Mouse (Mus musculus): ENCODE measurements around the gene Ache.
A peak's percentile ranks its signal among the peaks of the same experiment; 100 is the strongest.
"Not testable (repeated sequence)": the region's sequence is repeated elsewhere in the genome, so short reads cannot be mapped to it uniquely, and the experiment has no call there.

Ache gene

DNA sequence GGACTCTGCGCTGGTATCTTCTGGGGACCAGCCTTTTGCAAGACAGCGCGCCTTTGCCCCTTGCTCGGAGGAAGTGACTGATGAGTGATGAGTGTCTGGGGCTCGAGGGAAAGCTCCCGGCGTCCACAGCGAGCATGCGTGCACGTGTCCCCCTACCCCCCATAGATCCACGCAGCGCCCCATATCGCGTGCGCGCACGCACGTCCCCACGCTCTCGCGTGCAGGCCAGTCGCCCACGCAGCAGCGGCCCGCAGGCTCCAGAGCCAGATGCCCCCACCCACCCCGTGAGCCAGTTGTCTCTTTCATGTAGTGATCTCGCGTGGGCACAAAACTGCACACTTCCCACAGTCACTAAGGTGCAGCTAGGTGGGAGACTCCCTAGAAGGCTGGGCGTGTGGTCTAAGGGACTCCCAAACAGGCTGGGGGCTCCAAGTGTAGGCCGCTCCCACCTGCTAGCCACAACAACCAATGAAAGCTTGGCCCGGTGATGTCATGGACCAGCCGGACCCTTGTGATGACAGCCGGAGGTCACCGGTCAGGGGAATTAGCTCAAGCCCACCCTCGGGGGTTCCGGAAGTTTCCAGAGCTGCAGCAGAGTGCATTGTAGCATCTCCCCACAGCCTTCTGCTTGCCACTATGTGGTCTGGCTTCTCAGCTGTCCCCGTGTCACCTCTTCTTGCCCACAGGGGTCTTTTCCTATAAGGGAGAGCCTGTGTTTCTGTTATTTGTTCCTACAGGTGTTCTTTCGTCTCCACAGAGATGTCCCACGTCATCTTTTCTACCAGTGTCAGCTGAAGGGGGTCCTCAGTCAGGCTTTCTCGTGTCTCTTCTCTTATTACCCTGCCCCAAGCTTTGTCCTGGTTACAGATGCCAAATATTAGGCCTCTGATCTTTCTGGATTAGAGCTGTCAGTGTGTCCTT is at the start of gene Ache:
Gene Ache, plus strand, starts transcription at position 488 of the 921 bp plus-strand sequence.
- DNase-seq (ENCODE audit: low spot score in 2 of 2): peak; percentile 62 to 82

DNA sequence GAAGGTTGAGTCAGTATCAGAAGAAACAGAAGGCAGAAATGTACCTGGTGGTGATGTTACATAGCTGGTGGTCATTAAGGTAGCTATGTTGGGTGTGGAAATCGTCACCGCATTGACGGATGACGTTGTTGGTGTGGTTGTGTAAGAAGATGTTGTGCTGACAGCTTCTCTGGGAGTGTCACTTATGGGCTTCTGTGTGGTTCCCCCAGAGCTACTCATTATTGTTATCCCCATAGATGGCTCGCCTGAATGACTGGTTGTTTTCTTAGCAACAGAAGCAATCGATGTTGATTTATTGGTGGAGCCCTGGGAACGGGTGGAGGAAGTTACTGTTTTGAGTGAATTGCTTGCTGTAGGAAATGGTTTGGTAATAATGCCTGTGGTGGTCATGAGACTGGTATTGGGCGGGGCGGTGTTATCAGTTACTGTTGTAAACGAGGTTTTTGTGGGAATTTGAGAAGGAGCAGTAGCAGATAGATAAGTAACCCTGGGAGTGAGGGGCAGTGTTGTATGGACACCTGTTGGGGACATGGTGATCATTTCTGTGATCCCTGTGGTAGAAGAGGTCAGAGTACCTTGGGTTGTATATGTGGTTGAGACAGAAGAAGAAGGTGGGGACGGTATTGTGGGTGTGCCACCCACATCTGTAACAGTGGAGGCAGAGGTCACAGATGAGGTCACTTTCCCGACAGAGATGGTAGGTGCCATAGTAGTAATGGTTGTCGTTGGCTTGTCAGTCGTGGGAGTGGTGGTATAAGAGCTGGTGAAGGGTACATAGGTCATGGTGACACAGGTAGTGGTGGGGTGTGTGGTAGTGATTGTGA is 23.2 kb upstream of the Ache start:
- no peak for DNase-seq (ENCODE audit: low spot score in 2 of 2)

DNA sequence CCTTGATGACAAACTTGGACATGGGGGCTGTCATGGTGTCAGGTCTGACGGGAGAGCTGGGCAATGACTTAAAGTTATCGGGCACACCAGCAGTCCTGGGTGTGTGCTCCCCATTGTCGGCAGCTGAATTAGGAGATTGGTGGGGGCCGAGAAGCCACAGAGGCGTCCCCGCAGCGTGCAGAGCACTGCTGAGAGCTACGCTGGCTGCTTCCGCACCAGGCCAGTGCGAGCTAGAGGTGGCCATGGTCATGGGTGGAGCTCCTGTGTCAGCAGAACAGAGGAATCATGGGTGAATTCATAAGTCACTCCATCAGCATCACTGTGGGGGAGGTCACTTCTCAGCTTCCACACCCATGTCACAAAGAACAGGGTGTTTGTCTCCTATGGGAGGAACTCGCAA is 22.5 kb upstream of the Ache start:
- no peak for DNase-seq (ENCODE audit: low spot score in 2 of 2)

DNA sequence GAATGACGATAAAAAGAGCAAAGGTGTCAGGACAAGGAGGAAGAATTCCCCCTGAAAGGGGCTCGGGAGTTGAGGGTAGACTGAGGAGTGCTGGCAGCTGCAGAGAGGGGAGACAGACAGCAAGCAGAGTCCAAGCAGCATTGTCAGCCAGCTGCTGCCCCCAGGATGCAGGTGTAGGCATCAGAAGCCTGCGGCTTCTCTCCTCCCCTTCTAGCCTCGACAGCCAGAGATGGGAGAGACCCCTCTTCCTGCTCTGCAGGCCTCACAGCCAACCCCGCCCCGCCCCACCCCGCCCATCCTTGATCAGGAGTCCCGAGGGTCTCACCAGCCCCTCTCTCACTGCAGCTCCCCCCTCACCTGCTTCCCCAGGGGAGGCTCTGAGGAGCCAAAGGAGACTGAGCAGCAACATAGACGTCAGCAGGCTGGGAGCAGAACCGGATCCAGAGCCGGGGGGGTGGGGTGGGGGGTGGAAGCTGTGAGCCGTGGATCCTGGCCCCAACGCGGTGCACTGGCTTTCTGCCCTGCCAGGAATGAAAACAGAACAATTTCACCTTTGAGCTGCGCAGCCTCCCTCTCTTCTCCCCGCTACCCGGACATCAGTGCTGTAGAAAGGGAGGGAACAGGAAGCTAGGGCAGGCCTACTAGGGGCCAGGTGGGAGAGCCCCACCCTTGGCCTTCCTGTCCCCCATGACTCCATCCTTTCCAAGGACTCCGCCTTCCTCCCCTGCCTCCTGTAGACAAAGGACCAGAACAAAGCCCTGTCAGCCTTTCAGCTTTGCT is 19.0 kb upstream of the Ache start:
- no peak for DNase-seq (ENCODE audit: low spot score in 2 of 2)

DNA sequence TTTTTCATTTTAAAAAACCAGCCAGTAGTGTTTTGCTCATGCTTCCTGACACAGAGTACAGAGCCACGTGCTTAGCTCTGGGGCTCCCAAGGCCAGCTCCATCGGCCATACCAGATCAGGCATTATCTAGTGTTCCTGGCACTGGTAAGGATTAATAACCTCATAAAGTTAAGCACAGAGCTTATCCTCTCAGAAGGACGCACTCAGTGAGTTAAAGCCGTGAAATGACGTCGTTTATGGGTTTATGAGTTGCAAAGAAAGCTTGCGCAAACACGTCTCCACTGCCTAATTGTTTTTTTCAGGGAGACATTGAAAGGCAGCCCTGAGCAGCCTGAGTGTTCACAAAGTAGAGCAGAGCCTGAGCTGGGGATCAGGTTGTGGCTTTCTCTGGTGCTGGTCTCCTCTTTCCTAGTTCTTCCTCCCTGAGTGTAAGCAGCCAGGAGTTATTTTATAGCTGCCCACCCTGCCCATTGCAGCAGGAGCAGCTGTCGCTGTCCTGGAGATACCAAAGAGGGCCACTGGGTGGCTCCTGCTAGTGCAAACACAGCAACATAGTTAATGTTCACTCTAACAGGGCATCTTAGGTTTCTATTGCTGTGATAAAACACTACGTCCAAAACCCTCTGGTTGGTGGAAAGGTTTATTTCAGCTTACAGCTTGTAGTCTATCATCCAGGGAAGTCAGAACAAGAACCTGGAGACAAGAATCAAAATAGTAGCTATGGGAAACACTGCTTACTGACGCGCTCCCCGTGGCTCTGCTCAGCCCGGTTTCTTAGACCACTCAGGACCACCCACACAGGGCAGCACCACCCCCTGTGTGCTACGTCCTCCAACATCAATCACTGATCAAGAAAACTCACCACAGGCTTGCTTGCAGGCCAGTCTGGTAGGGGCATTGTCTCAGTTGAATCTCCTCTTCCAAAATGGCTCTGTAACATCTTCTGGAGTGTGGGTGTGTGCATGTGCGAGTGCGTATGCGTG is 9.7 kb upstream of the Ache start:
- no peak for DNase-seq (ENCODE audit: low spot score in 2 of 2)

DNA sequence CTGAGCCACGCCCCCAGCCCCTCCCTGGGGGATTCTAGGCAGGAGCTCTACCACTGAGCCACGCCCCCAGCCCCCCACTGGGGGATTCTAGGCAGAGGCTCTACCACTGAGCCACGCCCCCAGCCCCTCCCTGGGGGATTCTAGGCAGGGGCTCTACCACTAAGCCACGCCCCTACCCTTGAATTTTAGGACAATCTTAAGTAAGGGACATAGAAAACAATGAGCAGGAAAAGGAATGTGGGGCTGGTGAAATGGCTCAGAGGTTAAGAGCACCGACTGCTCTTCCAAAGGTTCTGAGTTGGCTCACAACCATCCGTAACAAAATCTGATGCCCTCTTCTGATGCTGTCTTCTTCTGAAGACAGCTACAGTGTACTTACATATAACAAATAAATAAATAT is 2.9 kb upstream of the Ache start:
- DNase-seq (ENCODE audit: low spot score in 2 of 2): not testable (repeated sequence)

DNA sequence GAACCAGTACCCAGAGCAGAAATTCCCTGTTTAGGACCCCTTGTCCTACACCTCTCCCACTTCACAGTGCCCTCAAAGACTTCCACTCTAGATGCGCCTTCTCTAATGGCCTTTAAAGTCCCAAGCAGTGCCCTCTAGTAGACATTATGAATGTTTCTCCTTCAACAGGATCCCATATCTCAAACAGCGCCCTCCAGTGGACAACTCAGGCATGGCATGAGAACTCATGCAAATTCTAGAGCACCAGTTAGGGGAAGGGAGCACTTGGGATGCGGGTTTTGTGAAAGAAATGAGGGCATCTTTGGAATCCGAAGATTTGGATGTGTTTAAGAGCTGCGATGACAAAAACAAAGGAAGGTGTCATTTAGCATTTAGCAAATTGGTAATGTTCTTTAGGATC is 2.3 kb upstream of the Ache start:
- peak; percentile 35 to 38 for DNase-seq (ENCODE audit: low spot score in 2 of 2)

DNA sequence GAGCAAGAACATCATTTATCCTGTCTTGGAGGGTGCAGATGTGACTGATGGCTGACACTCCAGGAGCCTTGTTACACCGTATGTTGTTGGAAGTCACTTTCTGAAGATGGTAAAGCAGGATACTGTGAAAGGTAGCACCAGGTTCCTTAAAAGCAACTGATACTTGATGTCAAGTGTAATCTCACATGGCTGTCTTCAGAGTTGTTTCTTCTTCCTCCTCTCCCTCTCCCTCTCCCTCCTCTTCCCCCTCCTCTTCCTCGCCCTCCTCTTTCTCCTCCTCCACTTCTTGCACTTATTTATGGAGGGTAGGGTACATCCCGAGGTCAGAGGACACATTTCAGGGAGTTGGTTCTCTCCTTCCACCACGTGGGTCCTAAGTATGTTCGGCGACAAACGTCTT is 1.3 kb upstream of the Ache start:
- DNase-seq (ENCODE audit: low spot score in 2 of 2): no peak

DNA sequence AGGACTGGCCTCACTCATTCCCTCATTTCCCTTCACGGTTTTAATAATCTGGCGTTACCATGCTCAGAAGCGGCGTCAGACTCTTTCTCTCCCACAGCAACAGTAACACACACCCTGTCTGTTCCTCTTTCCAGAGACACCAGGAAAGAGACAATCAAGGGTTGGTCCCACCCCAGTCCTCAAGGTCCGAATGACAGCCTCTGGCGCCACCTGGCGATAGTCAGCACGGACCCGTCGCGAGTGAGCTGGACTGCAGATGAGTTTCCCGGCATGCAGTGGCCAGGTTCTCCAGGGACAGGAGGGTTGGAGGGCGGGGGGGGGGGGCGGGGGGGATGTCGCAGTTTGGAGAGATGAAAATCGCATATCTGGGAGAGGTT is 676 bp upstream of the Ache start:
- DNase-seq (ENCODE audit: low spot score in 2 of 2): peak; percentile 87 to 90

DNA sequence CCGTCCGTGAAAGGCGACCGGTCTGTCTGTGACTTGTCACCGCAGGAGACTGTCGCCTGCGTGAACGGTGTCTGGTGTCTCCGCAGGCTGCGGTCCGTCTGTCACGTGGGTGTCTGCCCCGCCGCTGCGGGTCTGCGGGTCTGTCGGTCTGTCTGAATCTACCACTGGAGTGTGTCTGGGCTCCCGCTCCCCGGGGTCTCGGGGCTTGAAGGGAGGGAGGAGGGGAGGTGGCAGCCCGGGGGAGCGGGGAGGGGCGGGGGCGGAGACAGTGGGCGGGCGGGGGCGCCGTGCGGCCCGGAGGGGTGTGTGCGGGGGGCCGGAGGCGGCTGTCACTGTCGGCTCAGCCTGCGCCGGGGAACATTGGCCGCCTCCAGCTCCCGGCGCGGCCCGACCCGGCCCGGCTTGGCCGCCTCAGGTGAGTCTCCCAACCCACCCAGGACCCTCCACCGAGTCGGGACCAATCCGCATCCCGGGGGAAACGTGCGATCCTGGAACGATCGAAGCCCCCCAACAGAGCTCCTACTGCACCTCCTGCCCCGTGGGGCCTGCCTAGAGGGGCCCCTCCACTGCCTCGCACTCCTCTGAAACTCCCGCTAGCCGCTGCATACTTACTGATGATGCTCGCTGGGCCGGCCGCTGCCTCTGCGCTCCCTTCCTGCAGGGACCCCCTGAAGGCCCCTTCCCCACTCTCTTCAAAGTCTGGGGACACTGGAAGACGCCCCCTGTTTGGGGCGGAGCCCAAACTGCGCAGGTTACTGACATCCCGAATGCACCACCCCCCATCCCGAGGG is 829 bp downstream of the Ache start:
- peak; percentile 66 to 68 for DNase-seq (ENCODE audit: low spot score in 2 of 2)

DNA sequence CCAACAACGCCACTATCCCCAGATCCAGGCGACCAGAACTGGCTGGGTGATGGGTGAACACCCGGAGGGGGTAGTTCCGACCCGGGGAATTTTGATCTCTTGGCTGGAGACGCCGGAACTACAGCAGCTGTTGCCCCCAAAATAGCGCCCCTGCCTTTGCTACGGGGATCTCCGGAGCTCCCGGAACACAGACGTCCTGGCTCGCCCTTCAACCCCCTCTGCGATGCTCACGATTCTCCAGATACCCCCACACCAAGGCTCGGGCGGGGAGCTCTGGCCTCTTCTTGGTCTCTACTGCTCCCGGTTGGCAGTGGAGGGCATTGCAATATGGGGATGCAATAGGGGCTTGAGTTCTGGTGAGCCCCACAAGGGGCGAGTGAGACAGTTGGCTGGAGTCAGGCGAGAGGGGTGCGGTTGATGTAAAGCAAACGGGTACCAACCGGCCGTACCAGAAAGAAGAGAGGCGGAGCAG is 1.7 kb downstream of the Ache start:
- DNase-seq (ENCODE audit: low spot score in 2 of 2): peak; percentile 62 to 63

DNA sequence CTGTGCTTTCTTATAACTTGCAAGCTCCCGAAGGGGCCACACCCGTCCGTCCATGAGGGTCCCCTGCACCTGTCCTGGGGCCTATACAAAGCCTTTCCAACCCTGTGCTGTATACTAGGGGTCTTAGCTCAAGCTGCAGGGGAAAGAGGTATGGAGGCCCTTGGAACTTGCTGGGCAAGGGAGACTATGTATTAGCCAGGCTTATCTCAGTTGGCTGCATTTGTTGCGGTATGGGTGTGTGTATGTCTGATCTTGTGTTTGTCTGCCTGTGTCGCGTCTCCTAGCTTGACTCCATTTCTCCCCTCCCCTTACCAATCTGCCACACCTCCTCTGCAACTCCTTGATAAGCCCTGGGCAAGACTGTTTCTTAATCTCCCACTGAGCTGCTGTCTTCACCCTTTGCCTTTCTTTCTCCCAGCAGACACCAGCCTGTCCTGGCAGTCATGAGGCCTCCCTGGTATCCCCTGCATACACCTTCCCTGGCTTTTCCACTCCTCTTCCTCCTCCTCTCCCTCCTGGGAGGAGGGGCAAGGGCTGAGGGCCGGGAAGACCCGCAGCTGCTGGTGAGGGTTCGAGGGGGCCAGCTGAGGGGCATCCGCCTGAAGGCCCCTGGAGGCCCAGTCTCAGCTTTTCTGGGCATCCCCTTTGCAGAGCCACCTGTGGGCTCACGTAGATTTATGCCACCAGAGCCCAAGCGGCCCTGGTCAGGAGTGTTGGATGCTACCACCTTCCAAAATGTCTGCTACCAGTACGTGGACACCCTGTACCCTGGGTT is 2.5 kb downstream of the Ache start:
- DNase-seq (ENCODE audit: low spot score in 2 of 2): no peak

DNA sequence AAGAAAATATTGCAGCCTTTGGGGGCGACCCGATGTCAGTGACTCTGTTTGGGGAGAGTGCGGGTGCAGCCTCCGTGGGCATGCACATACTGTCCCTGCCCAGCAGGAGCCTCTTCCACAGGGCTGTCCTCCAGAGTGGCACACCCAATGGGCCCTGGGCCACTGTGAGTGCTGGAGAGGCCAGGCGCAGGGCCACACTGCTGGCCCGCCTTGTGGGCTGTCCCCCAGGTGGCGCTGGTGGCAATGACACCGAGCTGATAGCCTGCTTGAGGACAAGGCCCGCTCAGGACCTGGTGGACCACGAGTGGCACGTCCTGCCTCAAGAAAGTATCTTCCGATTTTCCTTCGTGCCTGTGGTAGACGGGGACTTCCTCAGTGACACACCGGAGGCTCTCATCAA is 3.4 kb downstream of the Ache start:
- peak in 1 of 2 experiments; percentile 23 for DNase-seq (ENCODE audit: low spot score in 2 of 2)

DNA sequence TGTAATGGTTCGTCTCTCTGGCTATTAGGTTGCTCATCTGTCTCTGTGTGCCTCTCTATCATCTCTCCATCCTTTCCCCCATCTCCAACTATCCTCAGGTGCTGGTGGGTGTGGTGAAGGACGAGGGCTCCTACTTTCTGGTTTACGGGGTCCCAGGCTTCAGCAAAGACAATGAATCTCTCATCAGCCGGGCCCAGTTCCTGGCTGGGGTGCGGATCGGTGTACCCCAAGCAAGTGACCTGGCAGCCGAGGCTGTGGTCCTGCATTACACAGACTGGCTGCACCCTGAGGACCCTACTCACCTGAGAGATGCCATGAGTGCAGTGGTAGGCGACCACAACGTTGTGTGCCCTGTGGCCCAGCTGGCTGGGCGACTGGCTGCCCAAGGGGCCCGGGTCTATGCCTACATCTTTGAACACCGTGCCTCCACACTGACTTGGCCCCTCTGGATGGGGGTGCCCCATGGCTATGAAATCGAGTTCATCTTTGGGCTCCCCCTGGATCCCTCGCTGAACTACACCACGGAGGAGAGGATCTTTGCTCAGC is 4.1 kb downstream of the Ache start:
- DNase-seq (ENCODE audit: low spot score in 2 of 2): no peak

DNA sequence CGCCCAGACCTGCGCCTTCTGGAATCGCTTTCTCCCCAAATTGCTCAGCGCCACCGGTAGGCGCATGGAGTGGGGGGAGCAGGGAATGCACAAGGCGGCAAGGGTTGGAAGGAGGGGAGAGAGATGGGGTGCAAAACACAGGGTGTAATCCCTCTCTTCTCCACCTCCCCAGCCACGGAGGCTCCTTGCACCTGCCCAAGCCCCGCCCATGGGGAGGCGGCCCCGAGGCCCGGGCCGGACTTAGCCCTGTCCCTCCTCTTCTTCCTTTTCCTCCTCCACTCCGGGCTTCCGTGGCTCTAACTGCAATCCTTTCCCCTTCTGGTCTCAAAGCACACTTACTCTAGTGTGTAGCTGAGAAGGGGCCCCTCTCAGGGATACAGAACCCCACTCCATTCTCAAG is 6.0 kb downstream of the Ache start:
- peak; percentile 70 to 72 for DNase-seq (ENCODE audit: low spot score in 2 of 2)

DNA sequence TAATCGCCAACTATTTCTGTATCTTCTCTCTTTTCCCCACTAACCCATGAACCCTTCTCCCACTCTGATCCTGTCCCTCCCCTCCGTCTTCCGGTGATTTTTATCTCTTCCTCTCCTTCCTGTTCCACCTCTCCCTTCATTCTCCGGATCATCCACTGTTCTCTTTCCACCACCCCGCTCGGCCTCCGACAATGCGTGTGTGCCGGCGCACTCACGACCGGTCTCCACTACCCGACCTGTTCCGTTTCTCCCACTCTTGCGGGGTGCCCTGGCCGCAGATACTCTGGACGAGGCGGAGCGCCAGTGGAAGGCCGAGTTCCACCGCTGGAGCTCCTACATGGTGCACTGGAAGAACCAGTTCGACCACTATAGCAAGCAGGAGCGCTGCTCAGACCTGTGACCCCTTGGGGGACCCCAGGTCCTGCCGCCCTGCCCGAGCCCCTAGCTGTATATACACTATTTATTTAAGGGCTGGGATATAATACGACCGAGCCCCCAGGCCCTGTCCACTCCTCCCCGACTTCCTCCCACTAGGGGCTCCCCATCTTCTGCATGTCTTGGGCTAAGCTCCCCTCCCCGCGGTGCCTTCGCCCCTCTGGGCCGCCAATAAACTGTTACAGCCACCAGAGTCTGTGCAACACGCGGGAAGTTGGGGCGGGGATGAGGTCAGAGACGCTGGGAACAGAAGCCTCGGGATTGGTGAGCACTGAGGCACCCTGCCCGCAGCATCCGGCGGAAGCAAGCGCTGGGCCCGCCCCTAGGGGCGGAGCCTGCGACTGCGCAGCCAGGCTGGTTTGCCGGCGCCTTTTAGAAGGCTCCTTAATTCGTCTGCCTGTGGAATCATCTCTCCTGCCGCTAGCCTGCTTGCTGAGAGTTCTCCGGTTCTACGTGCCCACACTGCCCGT is 6.8 kb downstream of the Ache start, which contains the start of gene Ufsp1:
Gene Ufsp1, plus strand, starts transcription at position 791 of the 905 bp plus-strand sequence.
- DNase-seq (ENCODE audit: low spot score in 2 of 2): peak; percentile 95 to 96

DNA sequence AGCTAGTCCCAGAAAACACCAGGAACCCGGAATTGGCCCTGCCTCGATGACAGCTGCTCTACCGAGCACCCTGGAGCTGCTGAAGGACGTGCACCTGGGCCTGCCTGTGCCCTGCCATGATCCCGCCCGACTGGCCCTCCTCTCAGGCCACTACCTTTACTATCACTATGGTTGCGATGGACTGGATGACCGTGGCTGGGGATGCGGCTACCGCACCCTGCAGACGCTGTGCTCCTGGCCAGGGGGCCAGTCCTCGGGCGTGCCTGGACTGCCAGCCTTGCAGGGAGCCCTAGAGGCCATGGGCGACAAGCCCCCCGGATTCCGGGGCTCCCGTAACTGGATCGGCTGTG is 7.4 kb downstream of the Ache start:
- no peak for DNase-seq (ENCODE audit: low spot score in 2 of 2)

DNA sequence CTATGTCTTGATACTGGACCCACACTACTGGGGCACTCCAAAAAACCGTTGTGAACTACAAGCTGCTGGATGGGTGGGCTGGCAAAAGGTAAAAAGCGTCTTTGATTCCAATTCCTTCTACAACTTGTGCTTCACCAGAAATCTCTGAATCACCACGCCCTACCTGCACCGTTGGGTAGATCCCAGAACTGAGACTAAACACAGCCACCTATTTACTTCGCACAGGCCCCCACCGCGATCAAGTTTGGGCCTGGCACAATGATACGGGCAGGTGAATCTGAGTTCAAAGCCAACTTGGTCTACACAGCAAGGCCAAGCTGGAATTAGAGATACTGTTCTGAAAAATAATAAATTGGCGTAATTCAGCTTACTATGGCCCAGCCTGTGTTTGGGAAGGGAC is 8.0 kb downstream of the Ache start:
- DNase-seq (ENCODE audit: low spot score in 2 of 2): no peak
